Mouse (Mus musculus): ENCODE results near the gene Snrnp70.

Gene Snrnp70

GRCm38 (mm10) chr7:45395578-45396336, at the start of gene Snrnp70:
Snrnp70 (minus strand) TSS chr7:45395742.
- peak; percentile 100 for DNase-seq (ENCODE audit: low spot score)

GRCm38 (mm10) chr7:45443526-45444420, 48.2 kb upstream of the Snrnp70 start:
- DNase-seq (ENCODE audit: low spot score), result no peak

GRCm38 (mm10) chr7:45437521-45438276, 42.2 kb upstream of the Snrnp70 start, which contains the start of gene Ruvbl2:
Ruvbl2 (minus strand) TSS chr7:45438096.
- no peak for DNase-seq (ENCODE audit: low spot score)

- DNase-seq (ENCODE audit: low spot score), result no peak
Measured at GRCm38 (mm10) chr7:45437046-45437445, 41.5 kb upstream of the Snrnp70 start.

- no peak for DNase-seq (ENCODE audit: low spot score)
Measured at GRCm38 (mm10) chr7:45436444-45436843, 40.9 kb upstream of the Snrnp70 start.

- no peak for DNase-seq (ENCODE audit: low spot score)
Measured at GRCm38 (mm10) chr7:45435038-45435437, 39.5 kb upstream of the Snrnp70 start.

- DNase-seq (ENCODE audit: low spot score), result peak; percentile 100
Measured at GRCm38 (mm10) chr7:45434203-45435015, 38.9 kb upstream of the Snrnp70 start, which contains the start of gene Gys1. Gys1 (plus strand) TSS chr7:45434844.

GRCm38 (mm10) chr7:45433835-45434202, 38.3 kb upstream of the Snrnp70 start:
- DNase-seq (ENCODE audit: low spot score), result no peak

- no peak for DNase-seq (ENCODE audit: low spot score)
Measured at GRCm38 (mm10) chr7:45426556-45426955, 31.0 kb upstream of the Snrnp70 start.

- DNase-seq (ENCODE audit: low spot score), result no peak
Measured at GRCm38 (mm10) chr7:45421194-45421593, 25.7 kb upstream of the Snrnp70 start.

- no peak for DNase-seq (ENCODE audit: low spot score)
Measured at GRCm38 (mm10) chr7:45420615-45420919, 25.0 kb upstream of the Snrnp70 start, which contains the start of gene Lhb. Lhb (plus strand) TSS chr7:45420820.

GRCm38 (mm10) chr7:45419859-45420614, 24.5 kb upstream of the Snrnp70 start:
- no peak for DNase-seq (ENCODE audit: low spot score)

- no peak for DNase-seq (ENCODE audit: low spot score)
Measured at GRCm38 (mm10) chr7:45417962-45418492, 22.5 kb upstream of the Snrnp70 start.

- no peak for DNase-seq (ENCODE audit: low spot score)
Measured at GRCm38 (mm10) chr7:45415636-45416035, 20.1 kb upstream of the Snrnp70 start.

- DNase-seq (ENCODE audit: low spot score), result no peak
Measured at GRCm38 (mm10) chr7:45414740-45415224, 19.2 kb upstream of the Snrnp70 start.

- DNase-seq (ENCODE audit: low spot score), result peak; percentile 49
Measured at GRCm38 (mm10) chr7:45413864-45414739, 18.6 kb upstream of the Snrnp70 start.

- peak; percentile 67 for DNase-seq (ENCODE audit: low spot score)
Measured at GRCm38 (mm10) chr7:45413113-45413863, 17.7 kb upstream of the Snrnp70 start, which contains the start of gene Ntf5. Ntf5 (plus strand) TSS chr7:45413695.

- DNase-seq (ENCODE audit: low spot score), result no peak
Measured at GRCm38 (mm10) chr7:45412421-45412820, 16.9 kb upstream of the Snrnp70 start.
